Mouse (Mus musculus) liver, embryonic 15.5 days (tissue): ENCODE measurements around the gene Rbm25. TPM values are rescaled to one million over a fixed set of nuclear protein-coding genes. Genes with fewer than 3 reads are reported as not detected.

Experiments
- polyA plus RNA-seq: library from polyadenylated mRNA; unstranded; fragments of >200 nt; fragmentation: Nextera tagmentation; extraction: Ambion mirVana; gene quantifications from 2 replicates; pipeline ENCODE4 v1.2.1, GENCODE M21; 2015

The Rbm25 gene
- polyA plus RNA-seq, 1 experiment from 2014 or later: 92.7 TPM

Other genes with a start within 250 kb of the Rbm25 start
- 6.5 and 6.7 TPM in 2 replicates for gene Dpf3, start 143.5 kb upstream of the Rbm25 start, polyA plus RNA-seq
- 11.9 and 14.9 TPM in 2 replicates for gene Dcaf4, start 110.8 kb upstream of the Rbm25 start, polyA plus RNA-seq
- gene Zfyve1, start 34.0 kb upstream of the Rbm25 start, polyA plus RNA-seq: 7.8 and 8.8 TPM in 2 replicates
- 20.4 and 21.2 TPM in 2 replicates for gene Psen1, start 56.9 kb downstream of the Rbm25 start, polyA plus RNA-seq
- gene Papln, start 132.4 kb downstream of the Rbm25 start, polyA plus RNA-seq: 0.78 and 1.7 TPM in 2 replicates